Mouse (Mus musculus) cortical plate, adult 2 months (tissue): ENCODE data around the gene Hnrnpul1. TPM values are rescaled to one million over a fixed set of nuclear protein-coding genes. Genes with fewer than 3 reads are reported as not detected.
"Not testable (repeated sequence)": the region's sequence is repeated elsewhere in the genome, so short reads cannot be mapped to it uniquely, and the experiment has no call there.

ENCODE experiments used
- H3K27ac ChIP-seq: fragments of 200-500 bp; 2 replicates; pipeline ENCODE4 v1.5.1; 2012; ENCODE audit warnings: low read length, control low read depth, inconsistent platforms; ENCODE audit not compliant: insufficient read depth
- H3K4me1 ChIP-seq: fragments of 200-500 bp; 2 replicates; pipeline ENCODE4 v1.6.1; 2011; ENCODE audit warnings: low read length; ENCODE audit not compliant: control insufficient read depth, insufficient read depth
- H3K4me3 ChIP-seq: fragments of 200-500 bp; 2 replicates; pipeline ENCODE4 v1.5.1; 2011; ENCODE audit warnings: mild to moderate bottlenecking, low read length, control low read depth; ENCODE audit not compliant: insufficient read depth
- CTCF ChIP-seq: fragments of 200-500 bp; IDR thresholded peaks from 2 replicates; pipeline ENCODE4 v1.5.1; 2011; ENCODE audit warnings: mild to moderate bottlenecking, control low read depth, low read length; ENCODE audit not compliant: insufficient read depth; ENCODE audit errors: extremely low read depth
- POLR2A ChIP-seq: fragments of 200-500 bp; IDR thresholded peaks from 2 replicates; pipeline ENCODE4 v1.6.1; 2011; ENCODE audit warnings: mild to moderate bottlenecking, low read length, control low read depth; ENCODE audit not compliant: insufficient read depth; ENCODE audit errors: extremely low read depth
- polyA plus RNA-seq: library from polyadenylated mRNA; depleted of rRNA; stranded (reverse); fragments of >200 nt; gene quantifications from 2 replicates; pipeline ENCODE4 v1.2.3, GENCODE M21; 2012; rRNA removed

Gene Hnrnpul1
- 36.7 and 37.6 TPM in 2 replicates for polyA plus RNA-seq

GRCm38 (mm10) chr7:25754738-25755467, at the start of gene Hnrnpul1:
Gene Hnrnpul1, minus strand, starts transcription at chr7:25754757.
- Histone ChIP-seq H3K4me3 (peak within 1 kb of the TSS; percentile 37), H3K27ac (peak within 1 kb of the TSS; percentile 92), H3K4me1 (peaks cover 7% of the 10 kb centered on the region)
- no peak for TF ChIP-seq CTCF
- peak; percentile 53; the same call in 1 of the 2 replicates for TF ChIP-seq POLR2A

GRCm38 (mm10) chr7:25803460-25803859, 48.9 kb upstream of the Hnrnpul1 start:
- no peak for TF ChIP-seq POLR2A
- no peak for TF ChIP-seq CTCF
- H3K4me1 ChIP-seq: 0 out of 2 replicates have a peak, but pooled peaks cover 1% of the 10 kb centered on the region

GRCm38 (mm10) chr7:25802241-25803125, 47.9 kb upstream of the Hnrnpul1 start:
- TF ChIP-seq POLR2A (no peak), CTCF (no peak)
- H3K4me1 ChIP-seq: 0 out of 2 replicates have a peak, but pooled peaks cover 1% of the 10 kb centered on the region
- no peak overlapping the region for H3K4me3 ChIP-seq
- H3K27ac ChIP-seq: no peak overlapping the region

More at GRCm38 (mm10) chr7:25803460-25803859, 48.9 kb upstream of the Hnrnpul1 start:
- Histone ChIP-seq H3K27ac (no peak overlapping the region), H3K4me3 (no peak overlapping the region)

- Histone ChIP-seq H3K27ac (no peak overlapping the region), H3K4me1 (0 out of 2 replicates have a peak, but pooled peaks cover 1% of the 10 kb centered on the region), H3K4me3 (no peak overlapping the region)
- no peak for TF ChIP-seq POLR2A
- TF ChIP-seq CTCF: no peak
Measured at GRCm38 (mm10) chr7:25801031-25801430, 46.5 kb upstream of the Hnrnpul1 start.

GRCm38 (mm10) chr7:25799369-25799768, 44.8 kb upstream of the Hnrnpul1 start:
- Histone ChIP-seq H3K4me1 (no peaks in the 10 kb centered on the region), H3K4me3 (no peak overlapping the region), H3K27ac (no peak overlapping the region)
- no peak for TF ChIP-seq POLR2A
- TF ChIP-seq CTCF: no peak

GRCm38 (mm10) chr7:25798540-25798939, 44.0 kb upstream of the Hnrnpul1 start:
- Histone ChIP-seq H3K27ac (no peak overlapping the region), H3K4me3 (no peak overlapping the region), H3K4me1 (no peaks in the 10 kb centered on the region)
- no peak for TF ChIP-seq POLR2A
- TF ChIP-seq CTCF: no peak

- TF ChIP-seq CTCF (no peak), POLR2A (no peak)
- H3K4me1 ChIP-seq: no peaks in the 10 kb centered on the region
- no peak overlapping the region for H3K4me3 ChIP-seq
- no peak overlapping the region for H3K27ac ChIP-seq
Measured at GRCm38 (mm10) chr7:25794775-25795174, 40.2 kb upstream of the Hnrnpul1 start.

- H3K4me1 ChIP-seq: no peaks in the 10 kb centered on the region
- no peak overlapping the region for H3K4me3 ChIP-seq
- no peak for TF ChIP-seq POLR2A
- no peak for TF ChIP-seq CTCF
- no peak overlapping the region for H3K27ac ChIP-seq
Measured at GRCm38 (mm10) chr7:25793679-25794078, 39.1 kb upstream of the Hnrnpul1 start.

- not testable (repeated sequence) for H3K4me3 ChIP-seq, H3K4me1 ChIP-seq, H3K27ac ChIP-seq
Measured at GRCm38 (mm10) chr7:25792966-25793365, 38.4 kb upstream of the Hnrnpul1 start.
